Mouse (Mus musculus): ENCODE data around the gene Lsm7. TPM values are rescaled to one million over a fixed set of nuclear protein-coding genes. Genes with fewer than 3 reads are reported as not detected.

Lsm7 gene
- polyA plus RNA-seq (2012; rRNA removed), result 187 and 242 TPM in 2 replicates

- H3K4me1 ChIP-seq (replicated peaks; ENCODE audit: control insufficient read depth, insufficient read depth, low read length), result peaks cover 20% of the 10 kb centered on the region
- H3K36me3 ChIP-seq (ENCODE audit: control insufficient read depth, insufficient read depth, low read length), result no peaks in the 10 kb centered on the region
- WGBS, result under 1% methylated on average over 81 of the region's 81 CpGs
- TF ChIP-seq POLR2A (IDR thresholded peaks at IDR 0.05; ENCODE audit: control insufficient read depth, extremely low read depth, insufficient read depth, low read length, poor library complexity) (peak; percentile 65; the same call in 1 of the 2 replicates), CTCF (IDR thresholded peaks at IDR 0.05; ENCODE audit: borderline replicate concordance, control insufficient read depth, extremely low read depth, insufficient read depth, low read length, poor library complexity) (peak; percentile 49; the same call in 1 of the 2 replicates)
- H3K4me3 ChIP-seq (ENCODE audit: control insufficient read depth, insufficient read depth, low read length), result peak within 1 kb of the TSS; percentile 74
- H3K27me3 ChIP-seq (ENCODE audit: control insufficient read depth, insufficient read depth, low read length), result no peaks in the 10 kb centered on the region
- peak; percentile 98 for DNase-seq
- H3K27ac ChIP-seq (ENCODE audit: control insufficient read depth, insufficient read depth, low read length), result no peak within 1 kb of the TSS
Observed at GRCm38 (mm10) chr10:80854913-80855748, at the start of gene Lsm7, which contains the start of gene Sppl2b. Gene Lsm7, minus strand, starts transcription at chr10:80855209. Gene Sppl2b, plus strand, starts transcription at chr10:80855275.

- Histone ChIP-seq H3K27ac (ENCODE audit: control insufficient read depth, insufficient read depth, low read length) (no peak overlapping the region), H3K4me1 (replicated peaks; ENCODE audit: control insufficient read depth, insufficient read depth, low read length) (peaks cover 7% of the 10 kb centered on the region), H3K27me3 (ENCODE audit: control insufficient read depth, insufficient read depth, low read length) (no peaks in the 10 kb centered on the region), H3K4me3 (ENCODE audit: control insufficient read depth, insufficient read depth, low read length) (no peak overlapping the region), H3K36me3 (ENCODE audit: control insufficient read depth, insufficient read depth, low read length) (no peaks in the 10 kb centered on the region; the same call in 1 of the 2 replicates)
- DNase-seq, result no peak
- 97% methylated on average over 11 of the region's 11 CpGs for WGBS
- TF ChIP-seq CTCF (IDR thresholded peaks at IDR 0.05; ENCODE audit: borderline replicate concordance, control insufficient read depth, extremely low read depth, insufficient read depth, low read length, poor library complexity) (no peak), POLR2A (IDR thresholded peaks at IDR 0.05; ENCODE audit: control insufficient read depth, extremely low read depth, insufficient read depth, low read length, poor library complexity) (no peak)
Observed at GRCm38 (mm10) chr10:80904709-80905108, 49.7 kb upstream of the Lsm7 start.

- 96% methylated on average over 28 of the region's 28 CpGs for WGBS
Observed at GRCm38 (mm10) chr10:80904004-80904693, 49.1 kb upstream of the Lsm7 start.

GRCm38 (mm10) chr10:80903282-80903681, 48.3 kb upstream of the Lsm7 start:
- no peak for DNase-seq
- TF ChIP-seq CTCF (IDR thresholded peaks at IDR 0.05; ENCODE audit: borderline replicate concordance, control insufficient read depth, extremely low read depth, insufficient read depth, low read length, poor library complexity) (no peak), POLR2A (IDR thresholded peaks at IDR 0.05; ENCODE audit: control insufficient read depth, extremely low read depth, insufficient read depth, low read length, poor library complexity) (no peak)
- peaks cover 12% of the 10 kb centered on the region for H3K4me1 ChIP-seq (replicated peaks; ENCODE audit: control insufficient read depth, insufficient read depth, low read length)
- no peak overlapping the region for H3K27ac ChIP-seq (ENCODE audit: control insufficient read depth, insufficient read depth, low read length)
- no peaks in the 10 kb centered on the region for H3K27me3 ChIP-seq (ENCODE audit: control insufficient read depth, insufficient read depth, low read length)
- no peak overlapping the region for H3K4me3 ChIP-seq (ENCODE audit: control insufficient read depth, insufficient read depth, low read length)
- no peaks in the 10 kb centered on the region; the same call in 1 of the 2 replicates for H3K36me3 ChIP-seq (ENCODE audit: control insufficient read depth, insufficient read depth, low read length)
- WGBS, result 94% methylated on average over 10 of the region's 10 CpGs

More at GRCm38 (mm10) chr10:80904004-80904693, 49.1 kb upstream of the Lsm7 start:
- no peak overlapping the region for H3K27ac ChIP-seq (ENCODE audit: control insufficient read depth, insufficient read depth, low read length)
- TF ChIP-seq CTCF (IDR thresholded peaks at IDR 0.05; ENCODE audit: borderline replicate concordance, control insufficient read depth, extremely low read depth, insufficient read depth, low read length, poor library complexity) (no peak), POLR2A (IDR thresholded peaks at IDR 0.05; ENCODE audit: control insufficient read depth, extremely low read depth, insufficient read depth, low read length, poor library complexity) (no peak)
- no peak for DNase-seq
- H3K4me1 ChIP-seq (replicated peaks; ENCODE audit: control insufficient read depth, insufficient read depth, low read length), result peaks cover 12% of the 10 kb centered on the region
- H3K27me3 ChIP-seq (ENCODE audit: control insufficient read depth, insufficient read depth, low read length), result no peaks in the 10 kb centered on the region
- H3K4me3 ChIP-seq (ENCODE audit: control insufficient read depth, insufficient read depth, low read length), result no peak overlapping the region
- no peaks in the 10 kb centered on the region; the same call in 1 of the 2 replicates for H3K36me3 ChIP-seq (ENCODE audit: control insufficient read depth, insufficient read depth, low read length)

GRCm38 (mm10) chr10:80902273-80902940, 47.4 kb upstream of the Lsm7 start:
- WGBS, result 97% methylated on average over 9 of the region's 9 CpGs
- H3K4me3 ChIP-seq (ENCODE audit: control insufficient read depth, insufficient read depth, low read length), result no peak overlapping the region
- no peaks in the 10 kb centered on the region for H3K27me3 ChIP-seq (ENCODE audit: control insufficient read depth, insufficient read depth, low read length)
- no peak for TF ChIP-seq CTCF (IDR thresholded peaks at IDR 0.05; ENCODE audit: borderline replicate concordance, control insufficient read depth, extremely low read depth, insufficient read depth, low read length, poor library complexity)
- DNase-seq, result no peak
- no peak overlapping the region for H3K27ac ChIP-seq (ENCODE audit: control insufficient read depth, insufficient read depth, low read length)
- no peaks in the 10 kb centered on the region; the same call in 1 of the 2 replicates for H3K36me3 ChIP-seq (ENCODE audit: control insufficient read depth, insufficient read depth, low read length)
- H3K4me1 ChIP-seq (replicated peaks; ENCODE audit: control insufficient read depth, insufficient read depth, low read length), result peaks cover 12% of the 10 kb centered on the region
